Mouse (Mus musculus) CH12.LX (cell line): ENCODE results near the gene Il4i1. TPM values are rescaled to one million over a fixed set of nuclear protein-coding genes. Genes with fewer than 3 reads are reported as not detected.
A peak's percentile ranks its signal among the peaks of the same experiment; 100 is the strongest.

Source experiments
- DNase-seq: peaks from one replicate; pipeline ENCODE4 v3.0.0-alpha.2; 2013; ENCODE audit errors: extremely low read depth
- H3K27ac ChIP-seq: 2 replicates; pipeline ENCODE4 v1.5.1; 2012; ENCODE audit warnings: low read depth, mild to moderate bottlenecking, control low read depth, moderate library complexity; ENCODE audit not compliant: insufficient read depth
- H3K27me3 ChIP-seq: replicated peaks from 2 replicates; pipeline ENCODE3; 2012; ENCODE audit warnings: inconsistent platforms
- H3K36me3 ChIP-seq, 2 experiments: replicated peaks in 1 of 2; 2 replicates each; pipeline versions ENCODE3 to v1.6.1; 2012; ENCODE audit warnings: inconsistent platforms in 1 of 2, low read length in 1 of 2, mild to moderate bottlenecking in 1 of 2, mixed read lengths in 1 of 2, moderate library complexity in 1 of 2; ENCODE audit not compliant: control insufficient read depth in 1 of 2, insufficient read depth in 1 of 2
- H3K4me1 ChIP-seq, 2 experiments: 2 replicates each; pipeline ENCODE4 v1.6.1; 2012; ENCODE audit warnings: inconsistent platforms in 1 of 2, moderate library complexity in 1 of 2; ENCODE audit not compliant: insufficient read depth in 2 of 2, control insufficient read depth in 1 of 2
- H3K4me2 ChIP-seq: 2 replicates; pipeline ENCODE4 v1.6.1; 2012; ENCODE audit warnings: low read depth, mild to moderate bottlenecking, control low read depth; ENCODE audit not compliant: poor library complexity, insufficient read depth, severe bottlenecking
- H3K4me3 ChIP-seq, 3 experiments: fragments of 150-350 bp in 1 of 3; sonication (generic) in 1 of 3; replicated peaks in 1 of 3; 2 replicates each; pipeline versions ENCODE3 to v1.5.1; 2011 to 2012; ENCODE audit warnings: low read depth in 2 of 3, low read length in 2 of 3, mild to moderate bottlenecking in 2 of 3, moderate library complexity in 2 of 3, control low read depth in 1 of 3, improper control_type of control experiment in 1 of 3, inconsistent platforms in 1 of 3, mixed read lengths in 1 of 3; ENCODE audit not compliant: poor library complexity in 1 of 3
- H3K79me2 ChIP-seq: replicated peaks from 2 replicates; pipeline ENCODE4 v1.6.1; 2012; ENCODE audit warnings: mild to moderate bottlenecking, moderate library complexity; ENCODE audit not compliant: control insufficient read depth, poor library complexity, insufficient read depth, severe bottlenecking; ENCODE audit errors: extremely low read depth
- H3K9ac ChIP-seq: 2 replicates; pipeline ENCODE4 v1.6.1; 2012; ENCODE audit warnings: low read depth, mild to moderate bottlenecking, control low read depth, moderate library complexity; ENCODE audit not compliant: insufficient read depth
- H3K9me3 ChIP-seq: replicated peaks from 2 replicates; pipeline ENCODE3; 2012; ENCODE audit warnings: low read length, inconsistent platforms, mixed read lengths
- BHLHE40 ChIP-seq: IDR thresholded peaks from 2 replicates; pipeline ENCODE4 v1.6.1; 2011; ENCODE audit warnings: mild to moderate bottlenecking, low read depth, low read length, improper control_type of control experiment
- CHD1 ChIP-seq: IDR thresholded peaks from 2 replicates; pipeline ENCODE4 v1.6.1; 2012; ENCODE audit warnings: low read depth, low read length, improper control_type of control experiment, inconsistent platforms
- CHD2 ChIP-seq: IDR thresholded peaks from 2 replicates; pipeline ENCODE4 v1.6.1; 2011; ENCODE audit warnings: low read length, improper control_type of control experiment
- E2F4 ChIP-seq: IDR thresholded peaks from 2 replicates; pipeline ENCODE4 v1.6.1; 2011; ENCODE audit warnings: low read depth, low read length, improper control_type of control experiment; ENCODE audit not compliant: insufficient replicate concordance
- ELF1 ChIP-seq: IDR thresholded peaks from 2 replicates; pipeline ENCODE4 v1.6.1; 2014; ENCODE audit warnings: low read depth, mild to moderate bottlenecking, inconsistent platforms, low read length, improper control_type of control experiment
- EP300 ChIP-seq: IDR thresholded peaks from 2 replicates; pipeline ENCODE4 v1.6.1; 2011; ENCODE audit warnings: low read length, improper control_type of control experiment
- GABPA ChIP-seq: IDR thresholded peaks from 2 replicates; pipeline ENCODE4 v1.6.1; 2012; ENCODE audit warnings: low read depth, low read length, improper control_type of control experiment, inconsistent platforms; ENCODE audit not compliant: insufficient replicate concordance
- HCFC1 ChIP-seq: IDR thresholded peaks from 2 replicates; pipeline ENCODE4 v1.6.1; 2012; ENCODE audit warnings: low read depth, mild to moderate bottlenecking, inconsistent platforms, low read length, improper control_type of control experiment
- JUN ChIP-seq: IDR thresholded peaks from 2 replicates; pipeline ENCODE4 v1.6.1; 2011; ENCODE audit warnings: low read depth, mild to moderate bottlenecking, low read length, improper control_type of control experiment, moderate library complexity; ENCODE audit not compliant: insufficient read depth
- JUND ChIP-seq: conservative IDR thresholded peaks from 2 replicates; pipeline ENCODE4 v1.6.1; 2011; ENCODE audit warnings: low read depth, low read length, improper control_type of control experiment
- KAT2A ChIP-seq: IDR thresholded peaks from 2 replicates; pipeline ENCODE4 v1.6.1; 2012; ENCODE audit warnings: low read length, improper control_type of control experiment, inconsistent platforms; ENCODE audit not compliant: insufficient replicate concordance
- MAFK ChIP-seq: IDR thresholded peaks from 2 replicates; pipeline ENCODE4 v1.6.1; 2011; ENCODE audit warnings: low read length, improper control_type of control experiment; ENCODE audit not compliant: insufficient replicate concordance
- MAX ChIP-seq: IDR thresholded peaks from 2 replicates; pipeline ENCODE4 v1.6.1; 2011; ENCODE audit warnings: low read length, improper control_type of control experiment
- MAZ ChIP-seq: IDR thresholded peaks from 2 replicates; pipeline ENCODE4 v1.6.1; 2012; ENCODE audit warnings: low read depth, mild to moderate bottlenecking, inconsistent platforms, low read length, improper control_type of control experiment, moderate library complexity
- MEF2A ChIP-seq: IDR thresholded peaks from 2 replicates; pipeline ENCODE4 v1.6.1; 2014; ENCODE audit warnings: low read depth, mild to moderate bottlenecking, inconsistent platforms, low read length, improper control_type of control experiment, borderline replicate concordance
- MXI1 ChIP-seq: IDR thresholded peaks from 2 replicates; pipeline ENCODE4 v1.6.1; 2011; ENCODE audit warnings: mild to moderate bottlenecking, low read depth, low read length, improper control_type of control experiment
- MYC ChIP-seq: IDR thresholded peaks from 2 replicates; pipeline ENCODE4 v1.6.1; 2011; ENCODE audit warnings: low read depth, mild to moderate bottlenecking, improper control_type of control experiment, low read length
- NELFE ChIP-seq: IDR thresholded peaks from 2 replicates; pipeline ENCODE4 v1.6.1; 2011; ENCODE audit warnings: low read depth, low read length, improper control_type of control experiment
- NRF1 ChIP-seq: IDR thresholded peaks from 2 replicates; pipeline ENCODE4 v1.6.1; 2014; ENCODE audit warnings: low read depth, mild to moderate bottlenecking, inconsistent platforms, low read length, improper control_type of control experiment, moderate library complexity
- PAX5 ChIP-seq: IDR thresholded peaks from 2 replicates; pipeline ENCODE4 v1.6.1; 2012; ENCODE audit warnings: low read length, inconsistent platforms, mixed read lengths
- POLR2A ChIP-seq: IDR thresholded peaks from 2 replicates; pipeline ENCODE4 v1.6.1; 2011; ENCODE audit warnings: low read depth, mild to moderate bottlenecking, improper control_type of control experiment, low read length
- POLR2AphosphoS2 ChIP-seq: IDR thresholded peaks from 2 replicates; pipeline ENCODE4 v1.6.1; 2011; ENCODE audit warnings: low read depth, low read length, improper control_type of control experiment
- RAD21 ChIP-seq: IDR thresholded peaks from 2 replicates; pipeline ENCODE4 v1.6.1; 2011; ENCODE audit warnings: low read depth, mild to moderate bottlenecking, low read length, improper control_type of control experiment, moderate library complexity
- RCOR1 ChIP-seq: conservative IDR thresholded peaks from 2 replicates; pipeline ENCODE4 v1.6.1; 2012; ENCODE audit warnings: low read depth, mild to moderate bottlenecking, inconsistent platforms, low read length, improper control_type of control experiment
- SIN3A ChIP-seq: IDR thresholded peaks from 2 replicates; pipeline ENCODE4 v1.6.1; 2012; ENCODE audit warnings: low read length, improper control_type of control experiment, inconsistent platforms
- SMC3 ChIP-seq: IDR thresholded peaks from 2 replicates; pipeline ENCODE4 v1.6.1; 2011; ENCODE audit warnings: low read depth, low read length, improper control_type of control experiment
- TBP ChIP-seq: conservative IDR thresholded peaks from 2 replicates; pipeline ENCODE4 v1.6.1; 2011; ENCODE audit warnings: low read depth, low read length, improper control_type of control experiment
- TCF12 ChIP-seq: IDR thresholded peaks from 2 replicates; pipeline ENCODE4 v1.6.1; 2014; ENCODE audit warnings: low read depth, mild to moderate bottlenecking, inconsistent platforms, low read length, improper control_type of control experiment
- UBTF ChIP-seq: IDR thresholded peaks from 2 replicates; pipeline ENCODE4 v1.6.1; 2012; ENCODE audit warnings: low read depth, mild to moderate bottlenecking, inconsistent platforms, low read length, improper control_type of control experiment, moderate library complexity
- USF1 ChIP-seq: IDR thresholded peaks from 2 replicates; pipeline ENCODE4 v1.6.1; 2014; ENCODE audit warnings: low read depth, mild to moderate bottlenecking, inconsistent platforms, low read length, improper control_type of control experiment
- USF2 ChIP-seq: conservative IDR thresholded peaks from 2 replicates; pipeline ENCODE4 v1.6.1; 2011; ENCODE audit warnings: low read depth, low read length, improper control_type of control experiment
- ZC3H11A ChIP-seq: IDR thresholded peaks from 2 replicates; pipeline ENCODE4 v1.6.1; 2012; ENCODE audit warnings: low read depth, mild to moderate bottlenecking, inconsistent platforms, low read length, improper control_type of control experiment
- ZKSCAN1 ChIP-seq: IDR thresholded peaks from 2 replicates; pipeline ENCODE4 v1.6.1; 2012; ENCODE audit warnings: low read depth, inconsistent platforms, low read length, improper control_type of control experiment, borderline replicate concordance
- ZMIZ1 ChIP-seq: IDR thresholded peaks from 2 replicates; pipeline ENCODE4 v1.6.1; 2012; ENCODE audit warnings: low read depth, mild to moderate bottlenecking, inconsistent platforms, low read length, improper control_type of control experiment
- ZNF384 ChIP-seq: IDR thresholded peaks from 2 replicates; pipeline ENCODE4 v1.6.1; 2012; ENCODE audit warnings: low read depth, low read length, improper control_type of control experiment, inconsistent platforms
- dilution Hi-C: fragments of 300-500 bp; cut with MboI; formaldehyde crosslinking; loops from 2 replicates; pipeline ENCODE4 v1.14.3; 2020; ENCODE audit warnings: low sequenced_read_pairs; ENCODE audit not compliant: extremely low pct_unique_long_range_greater_than_20kb, extremely low pct_ligation_motif_present
- in situ Hi-C: fragments of 300-500 bp; cut with MboI; formaldehyde crosslinking; loops from 3 replicates; pipeline ENCODE4 v1.14.3; 2019; ENCODE audit warnings: low sequenced_read_pairs, low pct_ligation_motif_present, low pct_unique_long_range_greater_than_20kb, mixed read lengths
- polyA plus RNA-seq: library from polyadenylated mRNA; unstranded; fragments of >175 nt; gene quantifications from 2 replicates; pipeline ENCODE4 v1.2.1, GENCODE M21; 2012; ENCODE audit warnings: low read depth; ENCODE audit not compliant: insufficient read length
- total RNA-seq, 2 experiments: library from RNA; depleted of rRNA; stranded (reverse); fragments of 300-350 nt in 1 of 2; fragments of >200 nt in 1 of 2; gene quantifications; 2 replicates each; pipeline ENCODE4 v1.2.3; 2012 to 2014

The Il4i1 gene
- total and polyA plus RNA-seq, 3 experiments = 17.6 to 57.5 (median 49.2) TPM

GRCm38 (mm10) chr7:44854356-44855031 lies 38.3 kb downstream of the Il4i1 start:
- H3K36me3 ChIP-seq = peaks cover 8 to 31% of the 10 kb centered on the region in 2 experiments
- no peaks in the 10 kb centered on the region for H3K27me3 ChIP-seq
- no peaks in the 10 kb centered on the region for H3K9me3 ChIP-seq
- peak overlapping the region; percentile 48 for H3K4me2 ChIP-seq
- peak overlapping the region; percentile 66 to 72 (median 67) for H3K4me3 ChIP-seq
- in situ Hi-C loops = loop anchor here (10.0 kb wide), 1 partner anchor 100 kb away; no protein-coding TSS in a partner anchor
- dilution Hi-C loops = no loop called here
- DNase-seq = peak; percentile 73
- H3K4me1 ChIP-seq = peaks cover 18 to 59% of the 10 kb centered on the region in 2 experiments
- peak overlapping the region; percentile 72 for H3K9ac ChIP-seq
- peak overlapping the region; percentile 91 for H3K27ac ChIP-seq
- peaks cover 21% of the 10 kb centered on the region for H3K79me2 ChIP-seq
- TF ChIP-seq SIN3A (peak; percentile 61), EP300 (no peak), KAT2A (0 out of 2 replicates have a peak, but pooled peaks have one; percentile 31), RAD21 (no peak), GABPA (no peak), E2F4 (no peak), POLR2AphosphoS2 (0 out of 2 replicates have a peak, but pooled peaks have one; percentile 53), UBTF (peak; percentile 77), CHD2 (peak; percentile 25), MXI1 (peak; percentile 72; the same call in 1 of the 2 replicates), JUN (no peak), CHD1 (no peak), MAFK (no peak), USF2 (no peak; the same call in 1 of the 2 replicates), MAZ (peak; percentile 59; the same call in 1 of the 2 replicates), ZC3H11A (no peak), USF1 (no peak), ZMIZ1 (no peak; the same call in 1 of the 2 replicates), ELF1 (peak; percentile 85), MYC (no peak), HCFC1 (peak; percentile 69), MAX (peak; percentile 52; the same call in 1 of the 2 replicates), MEF2A (no peak; the same call in 1 of the 2 replicates), POLR2A (peak; percentile 77), ZKSCAN1 (no peak), PAX5 (no peak), ZNF384 (no peak), NELFE (peak; percentile 53; the same call in 1 of the 2 replicates), NRF1 (peak; percentile 67), JUND (no peak), TBP (0 out of 2 replicates have a peak, but pooled peaks have one; percentile 35), SMC3 (no peak), RCOR1 (no peak), TCF12 (peak; percentile 66), BHLHE40 (peak; percentile 74)
